Mouse (Mus musculus) c-Kit-positive CD71-positive TER-119-negative erythroid progenitor cells, embryonic 14.5 days (primary cell): ENCODE measurements around the gene Dnm2.

Source experiments
- DNase-seq: peaks from one replicate; pipeline ENCODE4 v3.0.0-alpha.2; 2013; ENCODE audit warnings: low read depth

Dnm2 gene

DNA sequence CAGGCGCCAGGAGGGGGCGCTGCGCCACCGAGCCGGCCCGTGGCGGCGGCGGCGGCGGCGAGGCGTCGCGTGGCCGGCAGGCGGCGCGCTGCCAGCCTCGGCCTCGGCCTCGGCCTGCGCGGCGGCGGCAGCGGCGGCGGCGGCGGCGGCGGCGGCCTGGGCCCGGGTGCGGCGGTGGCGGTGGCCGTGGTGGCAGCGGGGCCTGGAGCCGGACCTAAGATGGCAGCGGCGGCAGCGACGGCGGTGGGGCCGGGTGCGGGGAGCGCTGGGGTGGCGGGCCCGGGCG lies 122.0 kb downstream of the Dnm2 start, which contains the start of gene Carm1:
Carm1 (plus strand) TSS at position 106 of the 286 bp plus-strand sequence.
- DNase-seq: no peak

GRCm38 (mm10) chr9:21547075-21547941 lies 122.6 kb downstream of the Dnm2 start:
- no peak for DNase-seq

DNA sequence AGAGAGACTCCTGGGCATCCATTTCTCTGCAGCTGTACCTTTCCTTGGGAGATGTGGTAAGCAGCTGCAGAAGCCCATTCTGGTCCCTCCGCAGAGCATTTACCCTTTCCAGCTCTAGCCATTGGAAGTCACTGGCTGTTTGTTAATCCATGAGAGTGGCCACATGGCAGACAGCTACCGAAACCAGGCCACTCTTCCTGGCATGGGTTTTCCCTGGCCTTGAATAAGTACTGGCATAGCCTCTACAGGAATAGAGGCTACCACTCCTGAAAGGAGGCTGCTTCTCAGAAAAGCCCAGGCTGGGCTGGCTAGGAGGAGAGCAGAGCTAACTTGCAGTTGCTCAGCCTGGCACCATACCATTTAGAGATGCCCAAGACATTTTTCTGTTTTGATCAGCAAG lies 126.3 kb downstream of the Dnm2 start:
- DNase-seq: no peak

DNA sequence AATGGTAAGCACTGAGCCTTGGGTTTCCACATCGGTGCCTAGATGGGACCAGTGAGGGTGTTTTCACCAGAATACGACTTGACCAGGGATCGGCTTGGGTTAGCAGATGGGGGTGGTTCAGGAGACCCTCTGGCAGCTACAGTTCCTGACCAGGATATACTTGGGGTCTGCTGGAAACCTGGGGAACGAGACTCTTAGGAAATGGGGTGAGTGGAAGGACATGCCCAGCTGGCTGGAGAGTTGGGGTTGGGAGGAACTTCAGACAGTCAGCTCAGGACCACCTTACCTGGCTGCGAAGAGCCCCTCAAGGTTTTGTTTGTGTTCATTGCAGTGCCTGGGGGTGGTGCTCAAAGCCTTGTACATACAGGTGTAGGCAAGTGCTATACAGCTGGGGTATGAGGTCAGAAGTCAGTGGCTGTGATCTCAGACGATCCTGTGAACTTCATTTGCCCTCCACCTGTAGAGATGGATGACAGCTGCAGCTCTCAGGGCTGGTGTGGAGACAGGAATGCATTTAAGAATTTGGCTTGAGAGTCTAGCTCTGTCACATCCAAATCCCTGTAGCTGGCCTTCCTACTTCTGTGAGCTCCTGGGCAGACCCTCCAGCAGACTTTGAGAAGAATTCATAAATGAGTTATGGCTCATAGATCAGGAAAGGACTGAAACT lies 129.0 kb downstream of the Dnm2 start:
- DNase-seq: no peak

DNA sequence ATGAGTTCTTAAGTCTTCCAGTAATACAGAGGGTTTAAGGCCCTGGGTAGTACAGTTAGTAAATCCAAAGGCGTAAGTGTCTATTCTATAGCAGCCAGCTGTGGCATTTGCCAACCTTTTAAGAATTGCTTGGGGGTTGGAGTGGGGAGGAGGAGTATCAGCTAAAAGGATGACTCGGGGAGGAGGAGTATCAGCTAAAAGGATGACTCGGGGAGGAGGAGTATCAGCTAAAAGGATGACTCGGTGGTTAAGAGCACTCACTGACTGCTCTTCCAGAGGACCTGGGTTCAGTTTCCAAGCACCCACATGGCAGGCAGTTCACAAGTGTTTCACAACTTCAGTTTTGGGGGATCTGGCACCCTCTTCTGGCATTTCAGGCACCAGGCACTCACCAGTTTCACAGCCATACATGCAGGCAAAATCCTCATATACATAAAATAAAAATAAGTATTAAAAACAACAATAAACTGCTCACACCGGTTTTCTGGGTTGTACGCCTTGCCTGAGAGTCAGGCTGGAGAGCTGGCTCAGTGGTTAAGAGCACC lies 130.6 kb downstream of the Dnm2 start:
- DNase-seq: no peak

GRCm38 (mm10) chr9:21556996-21557395 lies 132.3 kb downstream of the Dnm2 start:
- DNase-seq: no peak
